Mouse (Mus musculus) heart, embryonic 13.5 days (tissue): ENCODE data around the gene Itga2b. TPM values are rescaled to one million over a fixed set of nuclear protein-coding genes. Genes with fewer than 3 reads are reported as not detected.

Experiments used
- ATAC-seq: fragments of 200-750 bp; cut with Nextera tagmentation; 2 replicates; pipeline ENCODE4 v1.8.0; 2017; ENCODE audit warnings: moderate TSS enrichment; ENCODE audit not compliant: insufficient number of reproducible peaks, low FRiP score, low TSS enrichment; ENCODE audit errors: extremely low read depth
- H3K27ac ChIP-seq: fragments of 300-500 bp; sonication (generic); replicated peaks from 2 replicates; pipeline ENCODE4 v1.5.1; 2015; ENCODE audit warnings: moderate library complexity, mild to moderate bottlenecking, inconsistent platforms
- H3K27me3 ChIP-seq: fragments of 300-500 bp; sonication (generic); replicated peaks from 2 replicates; pipeline ENCODE4 v1.6.1; 2015; ENCODE audit warnings: mild to moderate bottlenecking, inconsistent platforms
- H3K36me3 ChIP-seq: fragments of 300-500 bp; sonication (generic); 2 replicates; pipeline ENCODE4 v1.6.1; 2015; ENCODE audit warnings: mild to moderate bottlenecking, inconsistent platforms
- H3K4me1 ChIP-seq: fragments of 300-500 bp; sonication (generic); 2 replicates; pipeline ENCODE4 v1.6.1; 2015; ENCODE audit warnings: inconsistent platforms
- H3K4me2 ChIP-seq: fragments of 300-500 bp; sonication (generic); 2 replicates; pipeline ENCODE4 v1.6.1; 2015; ENCODE audit warnings: inconsistent platforms, mild to moderate bottlenecking, moderate library complexity
- H3K4me3 ChIP-seq: fragments of 300-500 bp; sonication (generic); 2 replicates; pipeline ENCODE4 v1.5.1; 2015; ENCODE audit warnings: moderate library complexity, mild to moderate bottlenecking, inconsistent platforms
- H3K9ac ChIP-seq: fragments of 300-500 bp; sonication (generic); 2 replicates; pipeline ENCODE4 v1.6.1; 2015; ENCODE audit warnings: inconsistent platforms, mild to moderate bottlenecking, moderate library complexity
- H3K9me3 ChIP-seq: fragments of 300-500 bp; sonication (generic); 2 replicates; pipeline ENCODE4 v1.6.1; 2016; ENCODE audit warnings: inconsistent platforms
- WGBS: fragments of 180-500 bp; shearing (Covaris S2); methylation state at CpG from one replicate; pipeline ENCODE4 v1.1.7; 2015; ENCODE audit warnings: mixed read lengths; 5-methylcytosine and 5-hydroxymethylcytosine counted together
- polyA plus RNA-seq: library from polyadenylated mRNA; unstranded; fragments of >200 nt; fragmentation: Nextera tagmentation; extraction: Ambion mirVana; gene quantifications from 2 replicates; pipeline ENCODE4 v1.2.1, GENCODE M21; 2015

Itga2b gene
- polyA plus RNA-seq, 1 experiment from 2014 or later = 10.5 TPM

GRCm38 (mm10) chr11:102455740-102456396 lies 14.1 kb downstream of the Itga2b start:
- peak; percentile 81 for ATAC-seq
- H3K27ac ChIP-seq = peak overlapping the region; percentile 71
- H3K27me3 ChIP-seq = peaks cover 41% of the 10 kb centered on the region
- H3K4me3 ChIP-seq = peak overlapping the region; percentile 59
- H3K36me3 ChIP-seq = no peaks in the 10 kb centered on the region
- under 1% methylated on average over 40 of the region's 40 CpGs for WGBS
- H3K4me1 ChIP-seq = peaks cover 26% of the 10 kb centered on the region
- peak overlapping the region; percentile 76 for H3K9ac ChIP-seq
- no peaks in the 10 kb centered on the region for H3K9me3 ChIP-seq
- peak overlapping the region; percentile 81 for H3K4me2 ChIP-seq

GRCm38 (mm10) chr11:102453131-102453530 lies 16.8 kb downstream of the Itga2b start:
- Histone ChIP-seq H3K27ac (no peak overlapping the region), H3K36me3 (no peaks in the 10 kb centered on the region), H3K27me3 (peaks cover 47% of the 10 kb centered on the region), H3K9me3 (no peaks in the 10 kb centered on the region), H3K4me3 (no peak overlapping the region), H3K4me1 (peaks cover 37% of the 10 kb centered on the region), H3K9ac (no peak overlapping the region), H3K4me2 (no peak overlapping the region)
- ATAC-seq = no peak
- 24% methylated on average over 10 of the region's 10 CpGs for WGBS

DNA sequence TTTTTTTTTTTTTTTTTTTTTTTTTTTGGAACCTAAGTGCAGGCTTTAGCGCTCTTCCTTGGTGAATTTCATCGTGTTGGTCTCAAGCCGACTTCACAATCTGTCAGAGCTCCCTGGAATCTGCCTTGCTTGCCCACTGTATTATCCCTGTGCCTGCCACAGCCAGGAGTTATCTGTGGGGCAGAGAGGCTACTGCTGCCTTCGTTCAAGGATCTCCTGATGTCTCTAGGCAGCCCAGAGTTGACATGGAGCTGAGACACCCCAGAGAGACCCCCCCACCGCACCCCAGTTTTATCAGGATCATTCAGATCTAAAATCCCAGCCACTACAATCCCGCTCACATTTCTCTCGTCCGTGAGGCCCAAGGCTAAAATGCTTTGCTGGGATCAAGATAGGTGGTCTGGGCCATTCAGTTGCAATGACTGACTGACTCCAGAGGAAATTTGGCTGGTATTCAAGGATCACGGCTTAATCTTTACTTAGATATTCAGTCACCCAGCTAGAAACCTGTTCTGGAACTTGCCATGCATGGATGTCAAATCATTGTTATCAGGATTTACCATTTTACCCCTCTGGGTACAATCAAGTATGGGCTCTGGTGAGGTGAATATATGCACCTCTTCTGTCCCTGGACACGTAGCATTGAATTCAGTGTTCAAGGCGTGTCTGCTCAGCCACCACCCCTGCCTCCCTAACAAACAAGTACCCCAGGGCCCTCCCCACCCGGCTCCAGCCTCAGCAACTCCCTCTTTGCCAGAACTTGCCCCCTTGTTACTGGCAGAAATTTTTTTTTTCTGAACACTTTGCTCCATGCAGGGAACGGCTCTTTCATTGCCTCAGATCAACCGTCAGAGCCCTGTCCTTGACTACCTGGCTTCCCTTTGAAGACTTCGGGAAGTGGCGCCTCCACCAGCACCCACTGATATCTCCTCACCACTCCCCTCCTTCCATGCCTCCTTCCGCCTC lies 20.6 kb downstream of the Itga2b start:
- Histone ChIP-seq H3K9ac (no peak overlapping the region), H3K27me3 (peaks cover 30% of the 10 kb centered on the region), H3K4me3 (no peak overlapping the region), H3K4me2 (no peak overlapping the region), H3K27ac (no peak overlapping the region), H3K9me3 (no peaks in the 10 kb centered on the region), H3K4me1 (peaks cover 46% of the 10 kb centered on the region), H3K36me3 (no peaks in the 10 kb centered on the region)
- 41% methylated on average over 17 of the region's 17 CpGs for WGBS
- ATAC-seq = no peak

GRCm38 (mm10) chr11:102448327-102448726 lies 21.6 kb downstream of the Itga2b start:
- no peak overlapping the region for H3K4me2 ChIP-seq
- no peak for ATAC-seq

DNA sequence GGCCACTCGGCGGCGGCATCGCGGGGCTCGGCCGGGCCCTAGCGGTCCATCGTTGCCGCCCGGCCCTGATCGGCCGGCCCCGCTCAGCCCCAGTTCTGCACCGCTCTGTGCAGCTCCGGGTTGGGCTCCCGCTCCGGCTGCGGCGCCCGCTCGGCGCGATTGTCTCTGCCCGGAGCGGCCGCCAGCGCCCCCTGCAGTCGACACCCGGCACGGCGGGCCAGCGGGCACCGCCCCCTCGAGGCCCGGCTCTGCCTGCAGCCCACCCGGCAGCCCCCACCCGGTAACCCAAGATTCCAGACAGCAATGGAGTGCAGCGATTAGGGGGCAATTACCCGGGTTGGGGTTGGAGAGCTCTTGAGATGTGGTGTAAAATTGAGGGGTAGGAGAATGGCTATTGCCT lies 22.4 kb downstream of the Itga2b start, which contains the start of gene Fam171a2:
Gene Fam171a2, minus strand, starts transcription at position 186 of the 400 bp plus-strand sequence.
- Histone ChIP-seq H3K4me3 (peak within 1 kb of the TSS; percentile 88), H3K27me3 (peaks cover 22% of the 10 kb centered on the region), H3K36me3 (peaks cover 14% of the 10 kb centered on the region), H3K27ac (peak within 1 kb of the TSS; percentile 92), H3K9me3 (no peaks in the 10 kb centered on the region), H3K4me2 (peak within 1 kb of the TSS; percentile 76), H3K9ac (peak within 1 kb of the TSS; percentile 99), H3K4me1 (peaks cover 56% of the 10 kb centered on the region)
- peak; percentile 63; the same call in 1 of the 2 replicates for ATAC-seq
- WGBS = 0% methylated on average over 35 of the region's 40 CpGs

More at GRCm38 (mm10) chr11:102448327-102448726, 21.6 kb downstream of the Itga2b start:
- peaks cover 7% of the 10 kb centered on the region for H3K36me3 ChIP-seq
- H3K27ac ChIP-seq = no peak overlapping the region
- H3K9me3 ChIP-seq = no peaks in the 10 kb centered on the region
- no peak overlapping the region for H3K4me3 ChIP-seq
- H3K4me1 ChIP-seq = peaks cover 56% of the 10 kb centered on the region
- H3K27me3 ChIP-seq = peaks cover 28% of the 10 kb centered on the region
- H3K9ac ChIP-seq = 0 out of 2 replicates have a peak overlapping the region, but pooled peaks have one; percentile 99
- 13% methylated on average over 8 of the region's 8 CpGs for WGBS

GRCm38 (mm10) chr11:102446581-102447461 lies 23.1 kb downstream of the Itga2b start:
- peak overlapping the region; percentile 76 for H3K4me2 ChIP-seq
- H3K4me1 ChIP-seq = peaks cover 56% of the 10 kb centered on the region
- peak overlapping the region; percentile 99 for H3K9ac ChIP-seq
- H3K27me3 ChIP-seq = peaks cover 22% of the 10 kb centered on the region
- ATAC-seq = no peak; the same call in 1 of the 2 replicates
- peak overlapping the region; percentile 92 for H3K27ac ChIP-seq
- peaks cover 20% of the 10 kb centered on the region for H3K36me3 ChIP-seq
- no peaks in the 10 kb centered on the region for H3K9me3 ChIP-seq
- 1% methylated on average over 49 of the region's 49 CpGs for WGBS
- peak overlapping the region; percentile 88 for H3K4me3 ChIP-seq

GRCm38 (mm10) chr11:102445891-102446361 lies 24.0 kb downstream of the Itga2b start:
- Histone ChIP-seq H3K4me1 (peaks cover 56% of the 10 kb centered on the region), H3K4me2 (peak overlapping the region; percentile 76), H3K9me3 (no peaks in the 10 kb centered on the region), H3K9ac (peak overlapping the region; percentile 99), H3K27me3 (peaks cover 22% of the 10 kb centered on the region), H3K27ac (peak overlapping the region; percentile 92), H3K36me3 (peaks cover 29% of the 10 kb centered on the region), H3K4me3 (peak overlapping the region; percentile 88)
- ATAC-seq = no peak
- WGBS = 11% methylated on average over 7 of the region's 7 CpGs

- Histone ChIP-seq H3K4me3 (peak overlapping the region; percentile 88), H3K9ac (peak overlapping the region; percentile 99), H3K27me3 (peaks cover 22% of the 10 kb centered on the region), H3K4me2 (peak overlapping the region; percentile 76), H3K27ac (peak overlapping the region; percentile 92), H3K4me1 (peaks cover 56% of the 10 kb centered on the region), H3K36me3 (peaks cover 35% of the 10 kb centered on the region), H3K9me3 (no peaks in the 10 kb centered on the region)
- no peak for ATAC-seq
- 16% methylated on average over 10 of the region's 10 CpGs for WGBS
Observed at GRCm38 (mm10) chr11:102445264-102445890, 24.5 kb downstream of the Itga2b start.

DNA sequence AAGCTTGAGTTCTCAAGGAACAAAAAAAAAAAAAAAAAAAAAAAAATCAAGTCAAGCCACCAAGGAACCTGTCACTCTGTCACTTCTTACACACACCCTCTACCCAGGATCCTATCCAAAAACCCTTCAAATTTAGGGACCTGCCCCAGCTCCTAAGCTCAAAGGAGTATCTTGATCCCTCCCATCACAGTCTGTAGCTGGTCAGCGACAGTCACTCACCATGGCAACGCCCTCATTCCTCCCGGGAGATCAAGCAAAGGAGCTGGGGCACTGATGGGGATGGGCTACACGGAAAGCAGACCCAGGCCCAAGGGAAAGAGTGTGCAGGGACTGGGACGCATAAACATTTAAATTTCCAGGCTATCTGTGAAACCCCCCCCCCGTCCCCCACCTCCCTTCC lies 25.1 kb downstream of the Itga2b start:
- Histone ChIP-seq H3K36me3 (peaks cover 41% of the 10 kb centered on the region), H3K9me3 (no peaks in the 10 kb centered on the region), H3K27ac (peak overlapping the region; percentile 92; the same call in 1 of the 2 replicates), H3K4me2 (peak overlapping the region; percentile 76), H3K27me3 (peaks cover 19% of the 10 kb centered on the region), H3K4me1 (peaks cover 56% of the 10 kb centered on the region), H3K4me3 (0 out of 2 replicates have a peak overlapping the region, but pooled peaks have one; percentile 88), H3K9ac (peak overlapping the region; percentile 99; the same call in 1 of the 2 replicates)
- no peak for ATAC-seq
- 16% methylated on average over 6 of the region's 6 CpGs for WGBS

GRCm38 (mm10) chr11:102444321-102444720 lies 25.6 kb downstream of the Itga2b start:
- H3K4me1 ChIP-seq = peaks cover 52% of the 10 kb centered on the region
- no peak overlapping the region for H3K4me3 ChIP-seq
- no peak overlapping the region for H3K27ac ChIP-seq
- peak overlapping the region; percentile 58 for H3K9ac ChIP-seq
- H3K9me3 ChIP-seq = no peaks in the 10 kb centered on the region
- H3K36me3 ChIP-seq = peaks cover 45% of the 10 kb centered on the region
- ATAC-seq = no peak
- H3K27me3 ChIP-seq = peaks cover 19% of the 10 kb centered on the region
- 59% methylated on average over 3 of the region's 3 CpGs for whole genome bisulfite sequencing
- 0 out of 2 replicates have a peak overlapping the region, but pooled peaks have one; percentile 30 for H3K4me2 ChIP-seq
